Mouse (Mus musculus) kidney, adult 2 months (tissue): Measurements from ENCODE around the gene Txnrd2.

Source experiments
- CTCF ChIP-seq: fragments of 200-500 bp; conservative IDR thresholded peaks from 2 replicates; pipeline ENCODE4 v1.5.1; 2011; ENCODE audit warnings: low read depth, mild to moderate bottlenecking, control low read depth, low read length, moderate library complexity, mixed read lengths; ENCODE audit not compliant: insufficient read depth, insufficient read length
- POLR2A ChIP-seq: fragments of 200-500 bp; IDR thresholded peaks from one replicate; pipeline ENCODE4 v1.6.1; 2011; ENCODE audit warnings: low read depth, low read length, control low read depth

- TF ChIP-seq POLR2A, result no peak
- TF ChIP-seq CTCF, result no peak
Measured at GRCm38 (mm10) chr16:18482431-18482830, 56.2 kb downstream of the Txnrd2 start.
